Mouse (Mus musculus): ENCODE data around the gene Cnot11.

- TF ChIP-seq EP300 (IDR thresholded peaks at IDR 0.05; ENCODE audit: low read depth) (no peak), CTCF (IDR thresholded peaks at IDR 0.05; ENCODE audit: low read depth) (no peak)
Observed at GRCm38 (mm10) chr1:39536701-39537100, 1.9 kb downstream of the Cnot11 start.
